Mouse (Mus musculus) intestine, embryonic 16.5 days (tissue): Measurements from ENCODE around the gene Snx30. TPM values are rescaled to one million over a fixed set of nuclear protein-coding genes. Genes with fewer than 3 reads are reported as not detected.
"Not testable (repeated sequence)": the region's sequence is repeated elsewhere in the genome, so short reads cannot be mapped to it uniquely, and the experiment has no call there.

Source experiments
- ATAC-seq: fragments of 200-750 bp; cut with Nextera tagmentation; 2 replicates; pipeline ENCODE4 v1.8.0; 2017; ENCODE audit warnings: moderate TSS enrichment, moderate library complexity
- H3K27ac ChIP-seq: fragments of 300-500 bp; sonication (generic); 2 replicates; pipeline ENCODE4 v1.5.1; 2014; ENCODE audit warnings: mild to moderate bottlenecking, low read length
- H3K27me3 ChIP-seq: fragments of 300-500 bp; sonication (generic); replicated peaks from 2 replicates; pipeline ENCODE4 v1.6.1; 2014; ENCODE audit warnings: low read length, control low read depth, mixed read lengths; ENCODE audit not compliant: control insufficient read depth, insufficient read depth
- H3K36me3 ChIP-seq: fragments of 300-500 bp; sonication (generic); 2 replicates; pipeline ENCODE4 v1.6.1; 2014; ENCODE audit warnings: low read length, control low read depth; ENCODE audit not compliant: control insufficient read depth, insufficient read depth
- H3K4me1 ChIP-seq: fragments of 300-500 bp; sonication (generic); 2 replicates; pipeline ENCODE4 v1.6.1; 2014; ENCODE audit warnings: low read length, control low read depth, mixed read lengths; ENCODE audit not compliant: control insufficient read depth, insufficient read depth
- H3K4me2 ChIP-seq: fragments of 300-500 bp; sonication (generic); 2 replicates; pipeline ENCODE4 v1.6.1; 2014; ENCODE audit warnings: low read depth, low read length, control low read depth
- H3K4me3 ChIP-seq: fragments of 300-500 bp; sonication (generic); 2 replicates; pipeline ENCODE4 v1.5.1; 2014; ENCODE audit warnings: mild to moderate bottlenecking, low read length
- H3K9ac ChIP-seq: fragments of 300-500 bp; sonication (generic); 2 replicates; pipeline ENCODE4 v1.6.1; 2014; ENCODE audit warnings: low read depth, low read length
- H3K9me3 ChIP-seq: fragments of 300-500 bp; sonication (generic); 2 replicates; pipeline ENCODE4 v1.6.1; 2016; ENCODE audit warnings: low read length, control low read depth; ENCODE audit not compliant: control insufficient read depth
- WGBS: fragments of 180-500 bp; shearing (Covaris S2); extraction: QIAGEN DNeasy Blood & Tissue Kit; methylation state at CpG from one replicate; pipeline ENCODE4 v1.1.7; 2014; 5-methylcytosine and 5-hydroxymethylcytosine counted together
- polyA plus RNA-seq: library from polyadenylated mRNA; unstranded; fragments of >200 nt; fragmentation: Nextera tagmentation; extraction: Ambion mirVana; gene quantifications from 2 replicates; pipeline ENCODE4 v1.2.1, GENCODE M21; 2015

Snx30 gene
- polyA plus RNA-seq, 1 experiment from 2014 or later = 5.2 TPM

DNA sequence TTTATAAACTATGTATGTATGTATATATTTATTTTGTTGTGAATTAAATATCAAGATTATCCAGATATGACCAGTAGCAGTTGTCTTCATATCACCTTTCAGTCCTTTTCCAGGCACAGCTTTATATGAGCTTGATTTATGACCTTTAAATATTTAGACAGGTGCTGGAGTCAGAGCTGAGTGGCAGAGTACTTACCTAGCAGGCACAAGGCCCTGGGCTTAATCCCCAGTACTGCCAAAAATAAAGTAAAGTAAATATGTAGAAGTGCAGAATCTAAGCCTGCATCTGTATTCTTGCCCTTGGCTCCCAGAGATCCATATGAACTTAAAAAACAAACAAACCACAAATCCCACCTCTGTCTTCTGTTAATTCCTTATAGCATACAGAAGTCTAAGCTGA, 16.6 kb upstream of the Snx30 start:
- Histone ChIP-seq H3K36me3 (no peaks in the 10 kb centered on the region), H3K4me1 (no peaks in the 10 kb centered on the region), H3K27ac (no peak overlapping the region), H3K4me3 (no peak overlapping the region), H3K27me3 (no peaks in the 10 kb centered on the region), H3K9ac (no peak overlapping the region), H3K9me3 (no peaks in the 10 kb centered on the region), H3K4me2 (no peak overlapping the region)
- no peak for ATAC-seq

GRCm38 (mm10) chr4:59793626-59794025, 12.0 kb upstream of the Snx30 start:
- not testable (repeated sequence) for H3K4me1 ChIP-seq, H3K4me2 ChIP-seq, H3K9me3 ChIP-seq, H3K4me3 ChIP-seq, H3K36me3 ChIP-seq, ATAC-seq, H3K27ac ChIP-seq, H3K9ac ChIP-seq, H3K27me3 ChIP-seq
- WGBS = 71% methylated on average over 2 of the region's 2 CpGs

- Histone ChIP-seq H3K36me3 (no peaks in the 10 kb centered on the region), H3K27ac (no peak overlapping the region), H3K4me1 (no peaks in the 10 kb centered on the region), H3K4me2 (no peak overlapping the region), H3K9me3 (no peaks in the 10 kb centered on the region), H3K27me3 (no peaks in the 10 kb centered on the region), H3K4me3 (no peak overlapping the region), H3K9ac (no peak overlapping the region)
- WGBS = 75% methylated on average over 2 of the region's 2 CpGs
- ATAC-seq = no peak
Observed at GRCm38 (mm10) chr4:59794116-59794515, 11.5 kb upstream of the Snx30 start.

- Histone ChIP-seq H3K27me3 (no peaks in the 10 kb centered on the region), H3K36me3 (no peaks in the 10 kb centered on the region), H3K9me3 (no peaks in the 10 kb centered on the region), H3K4me1 (no peaks in the 10 kb centered on the region), H3K9ac (no peak overlapping the region), H3K4me3 (no peak overlapping the region), H3K27ac (peak overlapping the region; percentile 19; the same call in 1 of the 2 replicates), H3K4me2 (no peak overlapping the region)
- 66% methylated on average over 2 of the region's 2 CpGs for WGBS
- ATAC-seq = peak; percentile 81
Observed at GRCm38 (mm10) chr4:59795788-59796455, 9.7 kb upstream of the Snx30 start.

GRCm38 (mm10) chr4:59800181-59800580, 5.5 kb upstream of the Snx30 start:
- Histone ChIP-seq H3K9ac (no peak overlapping the region), H3K9me3 (no peaks in the 10 kb centered on the region), H3K4me3 (no peak overlapping the region), H3K27me3 (no peaks in the 10 kb centered on the region), H3K27ac (no peak overlapping the region), H3K4me1 (no peaks in the 10 kb centered on the region), H3K36me3 (no peaks in the 10 kb centered on the region), H3K4me2 (no peak overlapping the region)
- WGBS = 82% methylated on average over 5 of the region's 5 CpGs
- no peak for ATAC-seq

DNA sequence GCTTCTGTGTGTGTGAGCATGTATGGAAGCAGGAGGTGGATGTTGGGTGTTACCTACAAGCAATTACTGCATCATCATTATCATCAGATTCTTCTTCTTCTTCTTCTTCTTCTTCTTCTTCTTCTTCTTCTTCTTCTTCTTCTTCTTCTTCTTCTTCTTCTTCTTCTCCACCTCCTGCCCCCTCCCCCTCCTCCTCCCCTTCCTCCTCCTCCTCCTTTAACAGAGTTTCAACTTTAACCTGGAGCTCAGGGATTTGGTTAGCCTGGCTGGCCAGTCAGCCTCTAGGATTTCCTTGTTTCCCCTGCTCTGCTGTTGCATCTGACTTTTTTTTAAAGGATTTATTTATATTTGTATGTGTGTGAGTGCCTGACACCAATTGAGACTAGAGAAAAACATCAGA, 4.2 kb upstream of the Snx30 start, which contains the start of gene Inip:
Inip (minus strand) TSS at position 101 of the 400 bp plus-strand sequence.
- Histone ChIP-seq H3K4me1 (0 out of 2 replicates have a peak, but pooled peaks cover 2% of the 10 kb centered on the region), H3K27me3 (no peaks in the 10 kb centered on the region), H3K9ac (no peak within 1 kb of the TSS), H3K27ac (no peak within 1 kb of the TSS), H3K9me3 (no peaks in the 10 kb centered on the region), H3K4me3 (no peak within 1 kb of the TSS), H3K36me3 (no peaks in the 10 kb centered on the region), H3K4me2 (no peak within 1 kb of the TSS)
- ATAC-seq = no peak

GRCm38 (mm10) chr4:59802107-59802506, 3.5 kb upstream of the Snx30 start:
- no peak for ATAC-seq
- H3K4me3 ChIP-seq = no peak overlapping the region
- H3K4me2 ChIP-seq = no peak overlapping the region
- no peaks in the 10 kb centered on the region for H3K9me3 ChIP-seq
- H3K9ac ChIP-seq = no peak overlapping the region
- H3K36me3 ChIP-seq = no peaks in the 10 kb centered on the region
- no peak overlapping the region for H3K27ac ChIP-seq
- 0 out of 2 replicates have a peak, but pooled peaks cover 6% of the 10 kb centered on the region for H3K4me1 ChIP-seq
- no peaks in the 10 kb centered on the region for H3K27me3 ChIP-seq
- WGBS = 87% methylated on average over 6 of the region's 6 CpGs

DNA sequence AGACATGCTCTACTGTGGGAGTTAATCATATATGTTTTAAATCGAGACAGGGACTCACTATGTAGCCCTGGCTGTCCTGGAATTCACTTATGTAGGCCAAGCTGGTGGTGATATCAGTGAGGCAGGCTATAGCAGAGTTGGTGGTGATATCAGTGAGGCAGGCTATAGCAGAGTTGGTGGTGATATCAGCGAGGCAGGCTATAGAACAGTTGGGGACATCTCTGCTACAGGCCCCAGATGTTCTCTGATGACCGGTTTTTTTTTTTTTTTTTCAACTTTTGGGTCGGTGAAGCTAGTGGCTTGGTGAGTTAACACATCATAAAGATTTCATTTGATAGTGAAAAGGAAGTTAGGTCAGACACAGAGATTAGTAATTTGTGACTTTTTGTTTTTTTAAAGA, 2.8 kb upstream of the Snx30 start:
- no peak overlapping the region for H3K9ac ChIP-seq
- no peaks in the 10 kb centered on the region for H3K9me3 ChIP-seq
- H3K27ac ChIP-seq = no peak overlapping the region
- 0 out of 2 replicates have a peak, but pooled peaks cover 9% of the 10 kb centered on the region for H3K4me1 ChIP-seq
- no peak for ATAC-seq
- 59% methylated on average over 4 of the region's 4 CpGs for WGBS
- H3K4me3 ChIP-seq = no peak overlapping the region
- no peak overlapping the region for H3K4me2 ChIP-seq
- H3K27me3 ChIP-seq = no peaks in the 10 kb centered on the region
- H3K36me3 ChIP-seq = no peaks in the 10 kb centered on the region

DNA sequence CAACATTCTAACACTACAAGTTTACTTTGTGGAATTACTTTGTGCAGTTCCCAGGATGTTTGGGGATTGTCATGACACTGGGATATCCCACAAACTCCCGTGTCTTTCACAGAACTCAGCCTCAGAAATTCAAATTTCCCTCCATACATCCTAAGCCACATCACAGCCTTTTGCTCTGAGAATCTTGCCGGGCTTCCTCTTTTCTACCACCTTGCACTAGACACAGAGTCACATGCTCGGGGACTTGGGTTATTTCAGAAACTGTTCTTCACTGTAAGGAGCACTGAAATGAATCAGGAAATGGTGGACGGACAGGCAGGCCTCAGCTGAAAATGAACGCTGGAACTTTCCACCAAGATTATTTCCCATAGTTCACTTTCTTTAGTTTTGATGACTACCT, 2.3 kb upstream of the Snx30 start:
- H3K27me3 ChIP-seq = no peaks in the 10 kb centered on the region
- no peak overlapping the region for H3K27ac ChIP-seq
- no peak overlapping the region for H3K4me3 ChIP-seq
- H3K9ac ChIP-seq = no peak overlapping the region
- H3K36me3 ChIP-seq = no peaks in the 10 kb centered on the region
- H3K4me1 ChIP-seq = 0 out of 2 replicates have a peak, but pooled peaks cover 9% of the 10 kb centered on the region
- ATAC-seq = no peak
- H3K9me3 ChIP-seq = no peaks in the 10 kb centered on the region
- WGBS = 75% methylated on average over 5 of the region's 5 CpGs
- no peak overlapping the region for H3K4me2 ChIP-seq

GRCm38 (mm10) chr4:59804754-59805153, 886 bp upstream of the Snx30 start:
- H3K27ac ChIP-seq = no peak overlapping the region
- 0 out of 2 replicates have a peak, but pooled peaks cover 9% of the 10 kb centered on the region for H3K4me1 ChIP-seq
- no peaks in the 10 kb centered on the region for H3K9me3 ChIP-seq
- peak overlapping the region; percentile 95 for H3K4me2 ChIP-seq
- no peaks in the 10 kb centered on the region for H3K36me3 ChIP-seq
- H3K27me3 ChIP-seq = no peaks in the 10 kb centered on the region
- peak overlapping the region; percentile 91; the same call in 1 of the 2 replicates for H3K4me3 ChIP-seq
- no peak for ATAC-seq
- WGBS = 84% methylated on average over 1 of the region's 1 CpGs
- H3K9ac ChIP-seq = 0 out of 2 replicates have a peak overlapping the region, but pooled peaks have one; percentile 88
